Mouse (Mus musculus): ENCODE results near the gene Zc3h7b. TPM values are rescaled to one million over a fixed set of nuclear protein-coding genes. Genes with fewer than 3 reads are reported as not detected.

Zc3h7b gene
- polyA plus RNA-seq, 1 experiment from 2014 or later, result 11.7 TPM

DNA sequence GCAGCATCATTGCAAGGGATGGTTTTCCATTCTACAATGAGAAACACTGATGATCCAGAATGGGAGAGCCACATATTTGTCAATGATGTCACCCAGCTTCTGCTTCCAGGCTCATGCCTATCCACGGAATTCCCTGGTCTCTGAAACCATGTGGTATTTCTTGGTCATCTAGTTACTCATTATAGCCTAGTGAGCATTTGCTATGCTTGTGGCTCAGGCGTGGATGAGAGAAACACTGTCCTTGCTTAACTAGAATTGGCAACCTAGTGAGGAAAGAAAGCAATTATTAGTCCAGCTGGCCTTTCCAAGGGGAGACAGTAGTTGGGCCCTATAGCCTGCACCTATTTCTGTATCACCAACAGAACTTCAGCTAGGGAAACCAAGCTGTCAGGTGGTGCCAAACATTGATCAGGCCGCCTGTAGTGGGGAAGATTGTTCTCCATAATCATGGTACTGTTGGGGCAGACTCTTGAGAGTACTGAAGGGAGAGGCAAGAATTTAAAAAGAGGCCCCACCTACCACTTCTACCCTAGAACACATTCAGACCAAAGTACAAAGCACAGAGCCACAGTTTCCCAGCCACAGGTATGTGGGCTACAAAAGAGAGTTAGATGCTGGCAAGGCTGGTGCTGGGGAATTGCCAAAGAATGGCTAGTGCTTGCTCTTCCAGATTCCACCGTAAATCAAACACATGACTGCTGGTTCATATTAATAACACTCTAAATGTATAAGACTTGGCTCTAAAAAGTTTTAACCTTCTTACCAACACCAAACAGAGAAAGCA, 62.0 kb downstream of the Zc3h7b start:
- ATAC-seq, result no peak
- no peaks in the 10 kb centered on the region for H3K9me3 ChIP-seq (ENCODE audit: control insufficient read depth, low read length)
- no peaks in the 10 kb centered on the region for H3K36me3 ChIP-seq (ENCODE audit: control insufficient read depth, insufficient read depth, low read length)
- H3K4me2 ChIP-seq (ENCODE audit: low read depth, low read length), result no peak overlapping the region
- H3K4me3 ChIP-seq (ENCODE audit: low read length), result no peak overlapping the region
- no peak overlapping the region for H3K9ac ChIP-seq (ENCODE audit: low read depth, low read length)
- H3K4me1 ChIP-seq (ENCODE audit: control insufficient read depth, insufficient read depth, low read length), result peaks cover 41% of the 10 kb centered on the region
- no peak overlapping the region for H3K27ac ChIP-seq (ENCODE audit: low read length)
- 77% methylated on average over 4 of the region's 4 CpGs for whole genome bisulfite sequencing
- no peaks in the 10 kb centered on the region for H3K27me3 ChIP-seq (replicated peaks; ENCODE audit: control insufficient read depth, insufficient read depth, low read length)

DNA sequence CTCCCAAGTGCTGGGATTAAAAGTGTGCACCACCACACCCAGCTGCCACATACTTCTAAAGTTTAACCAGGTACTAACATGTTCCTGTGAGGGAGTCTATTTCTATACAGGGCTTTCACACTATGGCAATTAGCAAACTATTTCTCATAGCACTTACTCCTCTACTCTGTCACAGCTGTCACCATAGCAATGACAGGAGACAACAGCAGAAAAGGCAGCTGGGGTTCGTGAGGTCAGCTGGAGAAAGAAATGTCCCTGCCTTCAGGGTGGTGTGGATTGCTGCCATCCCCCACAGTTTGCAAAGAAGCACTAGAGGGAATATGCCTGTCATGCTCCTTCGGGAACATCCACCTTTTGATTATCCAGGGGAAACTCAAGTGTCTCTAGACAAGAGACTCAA, 63.9 kb downstream of the Zc3h7b start:
- Histone ChIP-seq H3K9ac (ENCODE audit: low read depth, low read length) (no peak overlapping the region), H3K27me3 (replicated peaks; ENCODE audit: control insufficient read depth, insufficient read depth, low read length) (no peaks in the 10 kb centered on the region), H3K9me3 (ENCODE audit: control insufficient read depth, low read length) (no peaks in the 10 kb centered on the region), H3K27ac (ENCODE audit: low read length) (no peak overlapping the region), H3K4me2 (ENCODE audit: low read depth, low read length) (no peak overlapping the region), H3K4me1 (ENCODE audit: control insufficient read depth, insufficient read depth, low read length) (peaks cover 34% of the 10 kb centered on the region), H3K36me3 (ENCODE audit: control insufficient read depth, insufficient read depth, low read length) (no peaks in the 10 kb centered on the region), H3K4me3 (ENCODE audit: low read length) (no peak overlapping the region)
- WGBS, result 75% methylated on average over 2 of the region's 2 CpGs
- no peak for ATAC-seq

DNA sequence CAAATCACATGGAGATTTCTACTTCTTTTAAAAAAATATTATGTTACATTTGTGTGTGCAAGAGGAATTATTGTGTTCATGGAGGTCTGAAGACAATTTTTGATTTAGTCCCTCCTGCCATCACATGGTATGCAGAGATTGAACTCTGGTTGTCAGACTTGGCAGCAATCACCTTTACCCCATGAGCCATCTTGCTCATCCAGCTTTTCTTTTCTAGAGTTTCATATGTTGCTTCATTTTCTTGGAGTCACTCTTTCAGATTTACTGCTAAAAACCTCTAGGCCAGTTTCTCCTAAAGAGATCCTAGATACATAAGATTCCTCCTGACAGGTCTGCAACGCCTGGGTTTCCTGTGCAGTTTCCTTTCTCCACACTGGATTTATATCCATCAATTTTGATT, 64.7 kb downstream of the Zc3h7b start:
- H3K9me3 ChIP-seq (ENCODE audit: control insufficient read depth, low read length), result no peaks in the 10 kb centered on the region
- no peaks in the 10 kb centered on the region for H3K27me3 ChIP-seq (replicated peaks; ENCODE audit: control insufficient read depth, insufficient read depth, low read length)
- no peak for ATAC-seq
- H3K4me2 ChIP-seq (ENCODE audit: low read depth, low read length), result peak overlapping the region; percentile 77
- H3K36me3 ChIP-seq (ENCODE audit: control insufficient read depth, insufficient read depth, low read length), result no peaks in the 10 kb centered on the region
- H3K4me3 ChIP-seq (ENCODE audit: low read length), result peak overlapping the region; percentile 79
- 29% methylated on average over 1 of the region's 1 CpGs for WGBS
- peaks cover 28% of the 10 kb centered on the region for H3K4me1 ChIP-seq (ENCODE audit: control insufficient read depth, insufficient read depth, low read length)
- peak overlapping the region; percentile 71 for H3K9ac ChIP-seq (ENCODE audit: low read depth, low read length)
- peak overlapping the region; percentile 94 for H3K27ac ChIP-seq (ENCODE audit: low read length)

DNA sequence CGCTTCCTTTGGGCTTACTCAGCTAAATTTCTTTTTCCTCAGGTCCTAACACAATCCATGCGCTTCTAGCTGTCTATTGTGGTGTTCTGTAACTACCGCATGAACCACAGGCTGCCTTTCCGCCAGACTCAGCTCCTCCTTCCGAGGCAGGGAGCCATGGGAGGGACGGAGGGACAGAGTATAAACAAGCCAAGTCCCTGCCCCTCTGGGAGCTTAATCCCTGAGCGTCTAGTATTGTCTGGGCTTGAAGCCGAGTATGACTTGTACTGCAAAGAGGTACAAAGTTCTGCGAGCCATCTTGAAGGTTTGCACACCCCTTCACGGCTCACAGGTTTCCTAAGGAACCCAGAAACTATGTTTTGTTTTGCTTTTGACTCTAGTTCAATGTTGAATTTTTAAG, 65.3 kb downstream of the Zc3h7b start:
- WGBS, result 0% methylated on average over 10 of the region's 10 CpGs
- Histone ChIP-seq H3K9ac (ENCODE audit: low read depth, low read length) (peak overlapping the region; percentile 71), H3K36me3 (ENCODE audit: control insufficient read depth, insufficient read depth, low read length) (peaks cover under 1% of the 10 kb centered on the region; the same call in 1 of the 2 replicates), H3K27me3 (replicated peaks; ENCODE audit: control insufficient read depth, insufficient read depth, low read length) (no peaks in the 10 kb centered on the region), H3K4me1 (ENCODE audit: control insufficient read depth, insufficient read depth, low read length) (peaks cover 28% of the 10 kb centered on the region), H3K4me2 (ENCODE audit: low read depth, low read length) (peak overlapping the region; percentile 77), H3K27ac (ENCODE audit: low read length) (peak overlapping the region; percentile 94), H3K9me3 (ENCODE audit: control insufficient read depth, low read length) (no peaks in the 10 kb centered on the region), H3K4me3 (ENCODE audit: low read length) (peak overlapping the region; percentile 79)
- ATAC-seq, result peak; percentile 47

DNA sequence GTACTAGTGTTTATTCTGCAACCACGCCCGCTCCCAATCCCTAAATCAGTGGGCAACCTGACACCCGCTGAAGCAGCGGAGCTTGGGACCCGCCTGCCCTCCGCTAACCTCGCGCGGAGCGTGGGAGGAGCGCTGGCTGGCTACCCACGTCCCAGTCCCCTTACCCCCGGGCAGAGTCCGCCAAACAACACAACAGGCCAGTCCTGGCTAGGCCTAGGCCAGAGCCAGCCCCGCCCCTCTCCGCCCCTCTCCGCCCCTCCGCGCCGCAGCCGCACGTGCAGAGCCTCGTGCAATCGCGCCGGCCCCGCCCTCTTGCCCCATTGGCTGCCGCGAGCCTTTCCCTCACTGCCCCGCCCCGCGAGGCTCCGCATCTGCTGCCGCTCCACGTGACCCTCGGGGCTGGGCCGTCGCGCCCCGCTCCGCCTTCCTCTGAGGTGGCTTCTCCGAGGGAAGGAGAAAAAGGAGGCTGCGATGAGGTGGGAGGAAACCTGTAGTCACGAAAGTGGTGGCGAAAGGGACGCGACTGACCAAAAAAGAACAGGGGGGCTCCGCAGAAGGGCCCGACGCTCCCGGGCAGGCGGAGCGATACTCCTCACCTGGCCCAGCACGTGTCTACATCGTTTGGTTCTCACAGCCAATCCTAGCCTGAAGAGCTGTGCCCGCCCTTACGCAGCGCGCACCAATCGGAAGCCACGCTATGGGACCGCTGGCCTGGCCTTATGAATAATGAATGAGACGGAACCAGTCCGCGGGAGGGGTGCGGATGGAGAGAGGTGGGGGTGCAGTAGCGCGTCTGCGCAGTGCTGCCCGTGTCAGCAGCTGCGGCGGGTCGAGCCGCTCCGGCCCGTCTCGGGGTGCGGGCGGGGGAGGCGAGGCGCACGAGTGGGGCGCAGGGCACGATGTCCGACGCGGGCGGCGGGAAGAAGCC, 66.1 kb downstream of the Zc3h7b start:
- peaks cover 6% of the 10 kb centered on the region; the same call in 1 of the 2 replicates for H3K36me3 ChIP-seq (ENCODE audit: control insufficient read depth, insufficient read depth, low read length)
- H3K9me3 ChIP-seq (ENCODE audit: control insufficient read depth, low read length), result no peaks in the 10 kb centered on the region
- peak overlapping the region; percentile 79 for H3K4me3 ChIP-seq (ENCODE audit: low read length)
- under 1% methylated on average over 83 of the region's 89 CpGs for WGBS
- ATAC-seq, result peak; percentile 98
- H3K27me3 ChIP-seq (replicated peaks; ENCODE audit: control insufficient read depth, insufficient read depth, low read length), result no peaks in the 10 kb centered on the region
- peak overlapping the region; percentile 82 for H3K9ac ChIP-seq (ENCODE audit: low read depth, low read length)
- peak overlapping the region; percentile 77 for H3K4me2 ChIP-seq (ENCODE audit: low read depth, low read length)
- H3K4me1 ChIP-seq (ENCODE audit: control insufficient read depth, insufficient read depth, low read length), result peaks cover 22% of the 10 kb centered on the region
- H3K27ac ChIP-seq (ENCODE audit: low read length), result peak overlapping the region; percentile 94

DNA sequence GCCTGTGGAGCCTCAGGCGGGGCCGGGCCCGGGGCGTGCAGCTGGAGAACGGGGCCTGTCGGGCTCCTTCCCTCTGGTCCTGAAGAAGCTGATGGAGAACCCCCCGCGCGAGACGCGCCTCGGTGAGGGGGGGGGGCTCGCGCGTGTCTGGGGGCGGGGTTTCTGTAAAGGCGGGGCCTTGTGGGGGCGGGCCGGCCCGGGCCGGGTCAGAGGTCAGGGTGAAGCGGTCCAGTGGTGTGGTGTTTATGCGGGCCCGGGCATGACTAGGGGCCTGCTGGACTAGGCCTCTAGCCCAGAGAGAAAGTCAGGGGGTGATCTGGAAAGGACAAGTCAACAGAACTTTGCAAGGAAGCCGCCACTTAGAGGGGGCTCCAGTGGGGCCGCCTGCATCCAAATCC, 66.7 kb downstream of the Zc3h7b start:
- peak overlapping the region; percentile 82 for H3K9ac ChIP-seq (ENCODE audit: low read depth, low read length)

DNA sequence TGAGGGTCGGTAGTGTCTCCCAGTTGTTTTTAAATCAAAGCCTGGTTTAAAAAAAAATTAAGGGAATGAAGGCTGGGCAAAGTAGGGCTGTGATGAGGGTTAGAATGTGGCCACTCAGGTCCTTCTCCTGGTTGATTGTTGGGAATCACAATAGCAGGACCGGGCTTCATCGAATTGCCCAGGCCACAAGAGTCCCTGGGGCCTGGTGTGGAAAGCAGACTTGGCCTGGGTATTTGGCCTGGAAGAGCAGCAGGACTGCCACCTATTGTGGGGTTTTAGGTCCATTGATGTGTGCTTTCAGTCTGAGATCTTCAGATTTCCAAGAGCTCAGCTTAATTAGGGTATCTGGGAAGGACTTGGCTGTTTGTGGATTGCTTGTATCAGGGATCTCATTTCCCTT, 67.4 kb downstream of the Zc3h7b start:
- 49% methylated on average over 3 of the region's 3 CpGs for WGBS
- Histone ChIP-seq H3K27ac (ENCODE audit: low read length) (peak overlapping the region; percentile 52; the same call in 1 of the 2 replicates), H3K9ac (ENCODE audit: low read depth, low read length) (peak overlapping the region; percentile 82), H3K36me3 (ENCODE audit: control insufficient read depth, insufficient read depth, low read length) (peaks cover 10% of the 10 kb centered on the region), H3K4me1 (ENCODE audit: control insufficient read depth, insufficient read depth, low read length) (peaks cover 20% of the 10 kb centered on the region), H3K4me2 (ENCODE audit: low read depth, low read length) (peak overlapping the region; percentile 77), H3K4me3 (ENCODE audit: low read length) (peak overlapping the region; percentile 79), H3K27me3 (replicated peaks; ENCODE audit: control insufficient read depth, insufficient read depth, low read length) (no peaks in the 10 kb centered on the region), H3K9me3 (ENCODE audit: control insufficient read depth, low read length) (no peaks in the 10 kb centered on the region)
- no peak for ATAC-seq

More for the DNA sequence above, 66.7 kb downstream of the Zc3h7b start:
- WGBS, result 1% methylated on average over 24 of the region's 26 CpGs
- H3K4me3 ChIP-seq (ENCODE audit: low read length), result peak overlapping the region; percentile 79
- H3K4me1 ChIP-seq (ENCODE audit: control insufficient read depth, insufficient read depth, low read length), result peaks cover 20% of the 10 kb centered on the region
- H3K4me2 ChIP-seq (ENCODE audit: low read depth, low read length), result peak overlapping the region; percentile 77
- no peaks in the 10 kb centered on the region for H3K27me3 ChIP-seq (replicated peaks; ENCODE audit: control insufficient read depth, insufficient read depth, low read length)
- H3K27ac ChIP-seq (ENCODE audit: low read length), result peak overlapping the region; percentile 74
- no peaks in the 10 kb centered on the region for H3K9me3 ChIP-seq (ENCODE audit: control insufficient read depth, low read length)
- peaks cover 6% of the 10 kb centered on the region; the same call in 1 of the 2 replicates for H3K36me3 ChIP-seq (ENCODE audit: control insufficient read depth, insufficient read depth, low read length)
- peak; percentile 27 for ATAC-seq

DNA sequence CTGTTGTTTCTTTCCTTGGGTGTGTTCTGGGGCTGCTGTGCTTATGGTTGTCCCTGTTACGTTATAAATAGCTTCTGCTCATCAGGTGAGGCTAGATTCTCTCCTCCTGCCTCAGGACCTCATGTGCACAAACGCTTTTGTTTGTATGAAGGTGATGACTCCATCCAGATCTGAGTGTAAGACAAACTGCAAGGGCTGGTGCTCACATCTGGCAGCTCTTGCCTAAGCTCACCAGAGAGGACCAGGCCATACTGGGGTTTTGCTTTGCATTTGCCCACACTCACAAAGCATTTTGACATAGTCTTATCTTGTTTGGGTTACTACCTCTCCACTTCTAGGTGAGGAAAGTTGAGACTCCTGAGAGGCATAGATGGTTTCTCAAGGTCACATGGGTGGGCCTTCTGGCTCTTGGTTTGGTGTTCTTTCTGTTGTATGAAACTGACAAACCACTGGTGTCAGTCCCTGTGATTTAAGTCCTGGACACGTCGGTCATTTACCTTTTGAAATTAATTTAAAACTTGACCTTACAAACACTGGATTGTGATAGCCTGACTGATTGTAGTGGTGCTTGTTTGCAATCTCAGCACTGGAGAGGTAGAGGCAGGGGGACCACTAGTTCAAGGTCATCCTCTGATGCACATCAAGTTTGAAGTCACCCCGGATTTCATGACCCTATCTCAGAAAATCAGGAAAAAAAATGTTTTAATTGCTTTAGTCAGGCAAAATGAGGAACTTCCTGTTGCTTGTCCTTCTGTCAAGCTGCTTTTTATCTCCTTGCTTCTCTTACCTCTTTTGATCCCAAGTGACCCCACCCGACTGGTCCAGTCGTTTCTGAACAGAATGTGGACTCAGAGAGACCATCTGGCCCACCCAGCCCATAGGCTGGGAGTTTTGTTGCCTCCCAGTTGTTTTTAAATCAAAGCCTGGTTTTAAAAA, 68.1 kb downstream of the Zc3h7b start:
- Histone ChIP-seq H3K4me2 (ENCODE audit: low read depth, low read length) (peak overlapping the region; percentile 77; the same call in 1 of the 2 replicates), H3K27me3 (replicated peaks; ENCODE audit: control insufficient read depth, insufficient read depth, low read length) (no peaks in the 10 kb centered on the region), H3K36me3 (ENCODE audit: control insufficient read depth, insufficient read depth, low read length) (peaks cover 10% of the 10 kb centered on the region), H3K9me3 (ENCODE audit: control insufficient read depth, low read length) (no peaks in the 10 kb centered on the region), H3K4me3 (ENCODE audit: low read length) (no peak overlapping the region), H3K4me1 (ENCODE audit: control insufficient read depth, insufficient read depth, low read length) (peaks cover 20% of the 10 kb centered on the region), H3K27ac (ENCODE audit: low read length) (no peak overlapping the region), H3K9ac (ENCODE audit: low read depth, low read length) (peak overlapping the region; percentile 82; the same call in 1 of the 2 replicates)
- no peak for ATAC-seq
- WGBS, result 64% methylated on average over 7 of the region's 7 CpGs

Data from intestine, embryonic 16.5 days (tissue).